Mouse (Mus musculus) kidney, postnatal 0 days (tissue): ENCODE measurements around the gene Adamtsl3. TPM values are rescaled to one million over a fixed set of nuclear protein-coding genes. Genes with fewer than 3 reads are reported as not detected.

Experiments used
- ATAC-seq: fragments of 200-750 bp; cut with Nextera tagmentation; replicated peaks from 2 replicates; pipeline ENCODE4 v1.8.0; 2017; ENCODE audit warnings: low read depth, moderate number of reproducible peaks, moderate TSS enrichment, moderate library complexity; ENCODE audit not compliant: low FRiP score
- DNase-seq: peaks from one replicate; pipeline ENCODE4 v3.0.0-alpha.2; 2016; ENCODE audit warnings: low spot score
- H3K27ac ChIP-seq: fragments of 300-500 bp; sonication (generic); 2 replicates; pipeline ENCODE4 v1.5.1; 2014; ENCODE audit warnings: mild to moderate bottlenecking
- H3K27me3 ChIP-seq: fragments of 300-500 bp; sonication (generic); 2 replicates; pipeline ENCODE4 v1.6.1; 2014; ENCODE audit warnings: low read length, mixed read lengths; ENCODE audit not compliant: insufficient read depth
- H3K36me3 ChIP-seq: fragments of 300-500 bp; sonication (generic); 2 replicates; pipeline ENCODE4 v1.6.1; 2014; ENCODE audit warnings: low read length, mixed read lengths; ENCODE audit not compliant: insufficient read depth
- H3K4me1 ChIP-seq: fragments of 300-500 bp; sonication (generic); replicated peaks from 2 replicates; pipeline ENCODE4 v1.6.1; 2014; ENCODE audit warnings: antibody characterized with exemption, low read length, mixed read lengths; ENCODE audit not compliant: insufficient read depth
- H3K4me2 ChIP-seq: fragments of 300-500 bp; sonication (generic); 2 replicates; pipeline ENCODE4 v1.6.1; 2014; ENCODE audit warnings: mild to moderate bottlenecking, low read length, moderate library complexity, mixed read lengths
- H3K4me3 ChIP-seq: fragments of 300-500 bp; sonication (generic); replicated peaks from 2 replicates; pipeline ENCODE4 v1.5.1; 2014; ENCODE audit warnings: low read depth, low read length
- H3K9ac ChIP-seq: fragments of 300-500 bp; sonication (generic); 2 replicates; pipeline ENCODE4 v1.6.1; 2014; ENCODE audit warnings: low read depth, low read length
- H3K9me3 ChIP-seq: fragments of 300-500 bp; sonication (generic); replicated peaks from 2 replicates; pipeline ENCODE4 v1.6.1; 2016; ENCODE audit warnings: low read length, inconsistent platforms, mixed read lengths
- CTCF ChIP-seq: IDR thresholded peaks from 2 replicates; pipeline ENCODE4 v1.5.1; 2016; ENCODE audit warnings: antibody characterized with exemption, low read depth, mild to moderate bottlenecking, moderate library complexity
- WGBS: fragments of 180-500 bp; shearing (Covaris S2); extraction: QIAGEN DNeasy Blood & Tissue Kit; methylation state at CpG from one replicate; pipeline ENCODE4 v1.1.7; 2014; 5-methylcytosine and 5-hydroxymethylcytosine counted together
- polyA plus RNA-seq: library from polyadenylated mRNA; unstranded; fragments of >200 nt; fragmentation: Nextera tagmentation; extraction: Ambion mirVana; gene quantifications from 2 replicates; pipeline ENCODE4 v1.2.1, GENCODE M21; 2015

Gene Adamtsl3
- polyA plus RNA-seq, 1 experiment from 2014 or later, result 0.47 TPM

DNA sequence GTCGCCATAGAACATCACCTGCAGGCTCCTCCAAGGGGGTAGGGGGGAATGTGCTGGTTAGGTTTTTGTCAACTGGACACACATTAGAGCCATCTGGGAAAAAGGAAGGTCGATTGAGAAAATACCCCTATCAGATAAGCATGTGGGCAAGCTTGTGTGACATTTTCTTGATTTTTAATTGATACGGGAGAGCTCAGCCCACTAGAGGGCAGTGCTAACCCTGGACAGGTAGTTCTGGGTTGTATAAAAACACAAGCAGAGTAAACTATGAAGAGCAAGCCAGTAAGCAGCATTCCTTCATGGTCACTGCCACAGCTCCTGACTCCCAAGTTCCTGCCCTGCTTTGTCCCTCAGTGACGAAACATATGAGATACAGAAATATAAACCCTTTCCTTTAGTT, 197.7 kb downstream of the Adamtsl3 start:
- Histone ChIP-seq H3K27ac (no peak overlapping the region), H3K9me3 (no peaks in the 10 kb centered on the region), H3K4me1 (no peaks in the 10 kb centered on the region), H3K4me3 (no peak overlapping the region), H3K9ac (no peak overlapping the region), H3K4me2 (no peak overlapping the region), H3K27me3 (no peaks in the 10 kb centered on the region), H3K36me3 (no peaks in the 10 kb centered on the region)
- DNase-seq (no peak), ATAC-seq (no peak)
- peak; percentile 34; the same call in 1 of the 2 replicates for TF ChIP-seq CTCF
- 71% methylated on average over 4 of the region's 4 CpGs for WGBS

DNA sequence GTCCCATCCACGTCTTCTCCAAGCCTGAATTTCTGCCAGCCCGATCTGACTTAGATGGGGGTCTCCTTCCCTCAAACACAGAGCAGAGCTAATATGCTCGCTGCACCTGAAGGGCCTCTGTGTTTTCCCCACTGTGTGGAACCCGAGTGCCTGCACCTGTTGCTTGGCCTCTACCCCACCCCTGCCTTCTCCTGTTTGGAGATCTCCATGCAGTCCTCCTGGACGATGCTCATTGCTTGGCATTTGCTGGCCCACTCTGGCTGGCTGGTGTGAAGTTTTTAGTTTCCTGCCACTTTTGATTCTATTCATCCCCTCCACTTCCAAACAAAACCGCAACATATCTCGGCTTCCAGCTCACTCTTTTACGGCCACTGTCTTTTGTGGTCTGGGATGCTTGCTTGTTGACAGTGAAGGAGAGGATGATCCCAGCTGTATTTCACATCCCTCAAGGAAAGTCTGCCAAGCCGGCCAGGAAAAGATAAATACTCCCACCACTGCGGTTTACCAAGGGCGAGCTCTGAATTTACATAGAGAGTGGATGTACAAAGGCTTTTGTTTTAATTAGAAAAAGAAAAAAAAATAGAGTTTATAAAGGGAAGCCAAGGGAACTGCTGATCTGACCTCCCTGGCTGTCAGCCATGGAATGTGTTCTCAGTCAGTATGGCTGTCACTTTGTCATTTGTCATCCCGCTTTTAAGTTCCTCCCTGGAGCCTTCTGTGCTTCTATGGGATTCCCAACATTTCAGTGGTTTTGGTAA, 198.4 kb downstream of the Adamtsl3 start:
- Histone ChIP-seq H3K9me3 (no peaks in the 10 kb centered on the region), H3K27me3 (no peaks in the 10 kb centered on the region), H3K4me3 (no peak overlapping the region), H3K36me3 (no peaks in the 10 kb centered on the region), H3K27ac (no peak overlapping the region), H3K4me1 (no peaks in the 10 kb centered on the region), H3K4me2 (no peak overlapping the region), H3K9ac (no peak overlapping the region)
- ATAC-seq, result peak; percentile 68
- TF ChIP-seq CTCF, result no peak
- peak; percentile 94 for DNase-seq
- 35% methylated on average over 12 of the region's 12 CpGs for WGBS

GRCm38 (mm10) chr7:82544390-82544919, 209.0 kb downstream of the Adamtsl3 start:
- 59% methylated on average over 6 of the region's 6 CpGs for WGBS

DNA sequence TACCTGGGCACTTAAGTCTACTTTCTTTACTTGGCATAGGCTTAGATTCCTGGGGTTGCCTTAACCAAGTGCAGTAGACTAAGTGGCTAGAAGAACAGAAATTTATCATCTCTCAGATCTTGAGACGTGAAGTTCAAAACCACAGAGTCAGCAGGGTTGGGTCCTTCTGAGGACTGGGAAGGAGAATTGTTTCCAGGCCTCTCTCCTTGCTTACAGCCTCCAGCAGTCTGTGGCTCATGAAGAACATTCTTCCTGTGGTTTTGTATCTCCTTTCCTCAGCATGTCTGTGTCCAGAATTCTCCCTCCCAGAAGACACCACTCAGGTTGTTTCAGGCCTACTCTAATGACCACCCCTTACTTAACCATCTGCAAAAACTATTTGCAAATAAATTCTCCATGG, 216.5 kb downstream of the Adamtsl3 start:
- Histone ChIP-seq H3K36me3 (no peaks in the 10 kb centered on the region), H3K27ac (no peak overlapping the region), H3K4me3 (no peak overlapping the region), H3K27me3 (no peaks in the 10 kb centered on the region), H3K4me2 (no peak overlapping the region), H3K9me3 (no peaks in the 10 kb centered on the region), H3K4me1 (no peaks in the 10 kb centered on the region), H3K9ac (no peak overlapping the region)
- TF ChIP-seq CTCF, result no peak
- 77% methylated on average over 1 of the region's 1 CpGs for WGBS
- DNase-seq (no peak), ATAC-seq (no peak)

More at GRCm38 (mm10) chr7:82544390-82544919, 209.0 kb downstream of the Adamtsl3 start:
- no peak for TF ChIP-seq CTCF
- Histone ChIP-seq H3K36me3 (no peaks in the 10 kb centered on the region), H3K27me3 (no peaks in the 10 kb centered on the region), H3K4me1 (no peaks in the 10 kb centered on the region), H3K9ac (no peak overlapping the region), H3K27ac (no peak overlapping the region), H3K4me3 (no peak overlapping the region), H3K9me3 (no peaks in the 10 kb centered on the region), H3K4me2 (no peak overlapping the region)
- DNase-seq (no peak), ATAC-seq (no peak)

DNA sequence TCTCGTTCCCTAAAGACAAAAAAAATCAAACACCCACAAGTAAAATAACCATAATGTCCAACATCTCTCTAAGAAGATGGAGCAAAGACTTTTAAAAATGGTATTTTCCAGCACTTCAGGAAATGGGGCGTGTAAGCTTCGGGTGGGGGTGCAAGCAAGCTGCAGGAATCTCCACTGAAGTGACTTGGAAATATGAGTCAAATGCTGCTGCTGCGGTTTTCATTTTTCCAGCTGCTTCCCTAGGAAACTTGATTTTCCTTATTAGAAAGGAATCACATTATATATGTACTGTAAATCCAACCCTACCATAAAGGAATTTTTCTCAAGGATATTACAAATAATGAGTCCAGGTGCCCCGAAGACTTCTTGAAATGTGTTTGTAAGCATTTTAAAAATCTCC, 220.3 kb downstream of the Adamtsl3 start:
- DNase-seq, result no peak
- Histone ChIP-seq H3K9ac (no peak overlapping the region), H3K27me3 (no peaks in the 10 kb centered on the region), H3K4me1 (no peaks in the 10 kb centered on the region), H3K9me3 (no peaks in the 10 kb centered on the region), H3K36me3 (no peaks in the 10 kb centered on the region), H3K4me3 (no peak overlapping the region), H3K27ac (no peak overlapping the region), H3K4me2 (no peak overlapping the region)
- ATAC-seq, result no peak
- 71% methylated on average over 5 of the region's 5 CpGs for WGBS
- no peak for TF ChIP-seq CTCF

- no peak for DNase-seq
- Histone ChIP-seq H3K4me3 (no peak overlapping the region), H3K9me3 (no peaks in the 10 kb centered on the region), H3K4me1 (no peaks in the 10 kb centered on the region), H3K9ac (no peak overlapping the region), H3K4me2 (no peak overlapping the region), H3K27me3 (no peaks in the 10 kb centered on the region), H3K36me3 (no peaks in the 10 kb centered on the region), H3K27ac (no peak overlapping the region)
- no peak for TF ChIP-seq CTCF
- no peak for ATAC-seq
- WGBS, result 86% methylated on average over 10 of the region's 10 CpGs
These were observed 220.9 kb downstream of the Adamtsl3 start for GRCm38 (mm10) chr7:82556417-82556816.
